Mouse (Mus musculus) mature B cell (primary cell): ENCODE data around the gene 4931428L18Rik.

Experiments
- in situ Hi-C: fragments of 300-500 bp; cut with MboI; formaldehyde crosslinking; loops from 2 replicates; pipeline ENCODE4 v1.14.3; 2019

4931428L18Rik gene

DNA sequence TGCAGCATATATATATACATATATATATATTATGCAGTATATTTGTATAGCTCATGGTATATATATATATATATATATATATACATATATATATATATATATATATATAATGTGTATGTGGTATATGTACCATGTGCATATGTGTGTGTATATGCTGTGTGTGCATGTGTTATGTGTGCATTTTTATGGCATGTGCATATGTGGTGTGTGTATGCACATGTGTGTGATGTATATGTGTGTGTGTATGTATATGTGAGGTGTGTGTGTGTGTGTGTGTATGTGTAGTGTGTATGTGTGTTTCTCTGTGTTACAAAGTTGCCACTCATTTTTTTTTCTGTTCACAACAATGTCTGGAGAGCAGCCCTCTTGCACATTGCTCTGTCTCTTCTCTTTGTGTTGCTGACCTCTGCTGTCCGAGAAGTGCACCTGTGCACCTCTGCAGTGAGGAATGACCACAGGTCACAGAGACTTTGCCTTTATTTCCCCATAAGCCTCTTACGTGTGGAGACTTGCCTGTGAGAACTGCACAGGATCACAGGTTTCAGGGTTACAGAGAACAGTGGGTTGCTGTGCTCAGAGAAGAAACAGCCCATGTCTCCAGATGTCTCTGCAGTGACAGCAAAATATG is 69.6 kb downstream of the 4931428L18Rik start:
- in situ Hi-C loops: no loop called here

DNA sequence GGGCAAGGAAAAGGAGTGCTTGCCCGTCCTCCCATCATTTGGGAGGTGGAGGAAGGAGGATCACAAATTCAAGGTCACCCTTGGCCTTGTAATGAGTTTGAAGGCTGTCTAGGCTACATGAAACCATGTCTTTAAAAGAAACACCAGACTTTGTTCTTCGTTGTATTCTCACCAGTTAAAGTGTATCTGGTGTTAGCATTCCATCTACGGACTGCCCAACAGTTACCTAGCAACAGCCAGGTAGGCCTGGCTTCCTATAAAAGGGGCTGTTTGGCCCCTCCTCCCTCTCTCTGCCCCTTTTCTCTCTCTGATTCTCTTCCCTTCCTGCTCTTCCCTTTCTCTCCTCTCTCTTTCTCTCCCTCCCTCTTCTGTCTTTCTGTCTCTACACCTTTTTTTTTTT is 71.9 kb downstream of the 4931428L18Rik start:
- in situ Hi-C loops: no loop called here

DNA sequence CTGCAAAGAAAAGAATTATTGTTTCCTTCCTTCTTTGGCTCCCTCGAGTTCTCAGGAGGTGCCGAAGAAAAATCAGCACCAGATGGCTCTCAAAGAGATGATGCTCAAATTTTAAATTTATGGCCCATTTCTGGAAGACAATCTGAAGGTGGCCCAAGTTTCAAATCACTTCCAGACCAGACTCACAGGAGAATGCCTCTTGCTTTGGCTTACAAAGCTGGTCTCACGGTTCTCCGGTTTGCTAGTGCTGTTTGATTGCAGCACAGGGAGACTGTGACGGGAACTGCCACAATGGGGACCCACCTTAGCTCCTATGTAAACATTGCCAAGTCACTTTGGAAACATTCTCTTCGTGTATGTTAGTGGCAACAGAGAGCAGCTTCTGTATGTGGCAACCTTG is 72.8 kb downstream of the 4931428L18Rik start:
- in situ Hi-C loops: no loop called here

DNA sequence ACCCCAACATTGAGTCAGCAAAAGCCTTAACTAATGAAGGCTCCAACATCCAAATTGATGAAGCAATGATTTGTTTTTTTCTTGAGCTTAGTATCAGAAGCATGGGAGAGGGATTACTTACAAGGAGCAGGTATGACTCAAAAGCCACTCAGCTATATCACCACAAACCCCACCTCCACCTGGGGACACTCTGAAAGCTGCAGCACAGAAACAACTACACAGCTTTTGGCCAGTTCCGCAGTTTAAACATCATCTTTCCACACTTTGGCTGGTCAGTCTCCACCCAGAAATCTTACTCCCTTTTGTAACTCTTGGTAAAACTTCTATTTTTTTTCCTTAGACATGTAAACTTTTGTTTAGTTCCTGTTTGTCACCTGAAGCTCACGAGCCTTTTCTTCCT is 78.9 kb downstream of the 4931428L18Rik start:
- in situ Hi-C loops: no loop called here

DNA sequence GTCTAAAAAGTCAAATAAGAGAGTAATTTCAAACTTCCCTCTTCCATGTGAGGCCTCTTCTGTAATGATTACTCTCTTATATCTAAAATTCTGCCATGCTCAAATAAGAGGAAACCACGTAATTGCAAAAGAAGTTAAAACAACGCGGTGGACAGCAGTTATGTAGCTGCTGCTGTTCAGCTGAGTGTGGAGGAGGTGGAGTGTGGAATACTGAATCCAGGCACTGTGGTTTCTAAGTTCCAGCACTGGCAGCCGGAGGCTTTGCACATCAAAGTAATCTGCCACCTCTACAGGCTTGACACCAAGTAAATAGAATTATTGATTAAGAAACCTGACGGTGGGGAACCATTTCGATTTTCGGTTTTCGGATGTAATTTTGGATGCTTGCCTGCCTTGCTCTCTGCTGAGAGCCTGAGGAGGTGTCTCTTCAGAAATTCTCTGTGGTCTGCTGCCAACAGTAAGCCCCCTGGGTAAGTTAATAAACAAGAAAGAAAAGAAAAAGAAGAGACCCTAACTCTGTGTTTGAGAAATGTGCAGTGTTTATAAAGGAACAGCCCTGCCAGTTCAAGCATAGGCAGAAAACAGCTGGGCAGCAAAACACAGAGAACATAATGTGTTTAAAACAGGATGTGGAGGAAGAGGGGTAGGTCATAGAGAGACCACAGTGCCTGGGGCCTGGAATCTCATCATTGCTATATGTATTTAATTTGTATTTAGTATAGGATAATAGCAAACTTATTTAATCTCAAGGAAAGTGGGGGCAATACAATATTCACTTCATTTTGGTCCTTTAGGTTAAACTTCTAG is 80.0 kb downstream of the 4931428L18Rik start:
- in situ Hi-C loops: no loop called here

DNA sequence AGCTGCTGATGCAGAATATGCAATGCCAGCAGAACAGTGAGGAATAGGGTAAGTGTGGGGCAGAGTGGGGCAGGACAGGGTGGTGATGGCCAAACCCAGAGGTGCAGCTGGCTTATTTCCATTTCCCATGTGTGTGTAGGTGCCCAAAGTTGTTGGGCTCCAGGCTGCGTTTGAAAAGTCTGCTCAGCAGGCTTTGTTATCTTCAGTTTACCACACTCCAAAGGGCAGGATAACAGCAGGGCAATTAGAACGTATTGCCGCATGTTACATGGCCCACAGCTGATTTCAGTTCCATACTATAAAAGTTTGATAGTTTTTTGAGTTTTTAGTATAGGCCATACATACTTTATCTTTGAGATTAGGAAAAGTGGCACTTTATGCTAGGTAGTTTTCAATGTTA is 84.1 kb downstream of the 4931428L18Rik start:
- in situ Hi-C loops: no loop called here

DNA sequence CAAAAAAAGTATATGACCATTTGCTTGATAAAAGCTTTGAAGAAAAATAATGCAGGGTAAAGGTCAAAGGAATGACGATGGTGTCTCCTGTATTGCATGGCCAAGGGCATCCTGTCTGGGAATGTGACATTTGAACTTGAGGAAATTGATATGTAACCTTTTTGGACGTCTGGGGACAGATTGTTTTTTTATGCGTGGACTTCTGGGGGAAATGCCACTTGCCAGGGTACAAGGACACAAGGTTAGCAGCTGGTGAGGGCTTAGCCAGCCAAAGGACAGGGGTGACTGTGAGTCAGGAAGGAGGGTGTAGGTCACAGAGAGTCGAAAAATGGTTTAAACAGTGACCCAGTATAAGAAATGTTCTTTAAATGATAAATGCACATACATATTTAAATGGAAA is 109.0 kb downstream of the 4931428L18Rik start:
- in situ Hi-C loops: no loop called here

DNA sequence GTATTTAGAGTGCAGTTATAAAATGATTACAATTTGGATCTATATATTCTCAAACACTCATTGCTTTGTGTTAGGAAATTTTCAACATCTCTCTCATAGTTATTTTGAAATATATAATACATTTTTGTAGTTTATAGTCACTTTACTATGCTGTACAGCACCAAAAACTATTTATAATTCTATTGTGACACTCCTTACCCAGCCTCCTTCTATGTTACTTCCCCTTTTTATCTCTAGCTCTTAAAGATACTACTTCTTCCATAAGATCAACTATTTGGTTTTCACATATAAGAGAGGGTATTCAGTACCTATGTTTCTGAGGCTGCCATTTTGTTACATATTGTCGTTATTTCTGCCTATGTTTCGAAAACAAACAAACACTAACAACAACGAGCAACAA is 114.5 kb downstream of the 4931428L18Rik start:
- in situ Hi-C loops: no loop called here

DNA sequence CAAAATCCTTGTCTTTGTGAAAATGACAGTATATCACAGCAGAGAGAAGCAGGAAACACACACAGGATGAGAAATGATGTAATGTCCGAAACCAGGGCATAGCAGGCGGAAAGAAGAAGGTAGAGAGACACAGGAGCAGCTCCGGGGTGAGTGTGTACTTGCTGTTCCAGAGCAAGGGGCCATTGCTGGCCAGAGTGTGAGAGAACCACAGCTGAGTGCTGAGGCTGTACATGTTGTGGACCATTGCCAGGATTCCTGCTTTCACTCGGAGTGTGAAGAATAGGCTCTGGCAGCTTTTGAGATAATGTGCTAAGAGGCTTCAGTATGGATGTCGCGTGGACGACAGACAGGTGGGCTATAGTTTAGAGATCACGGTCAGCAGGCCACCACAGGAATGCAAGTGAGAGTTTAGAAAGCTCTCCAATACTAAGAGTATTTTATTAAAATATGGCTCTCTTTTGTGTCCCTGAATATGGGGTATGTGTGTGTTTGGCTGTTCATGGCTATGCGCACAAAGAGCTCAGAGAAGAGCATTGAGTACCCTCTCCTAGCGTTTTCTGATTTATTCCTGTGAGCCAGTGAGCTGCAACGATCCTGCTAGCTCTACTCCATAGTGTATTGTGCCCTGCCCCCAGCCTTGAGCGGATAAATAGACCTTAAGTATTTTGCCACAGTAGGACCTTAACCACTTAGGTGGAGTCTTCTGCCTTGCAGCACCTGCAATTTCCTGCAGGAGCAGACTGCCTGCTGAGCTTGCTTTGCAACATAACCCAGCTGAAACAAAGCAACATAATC is 119.4 kb downstream of the 4931428L18Rik start:
- in situ Hi-C loops: no loop called here

DNA sequence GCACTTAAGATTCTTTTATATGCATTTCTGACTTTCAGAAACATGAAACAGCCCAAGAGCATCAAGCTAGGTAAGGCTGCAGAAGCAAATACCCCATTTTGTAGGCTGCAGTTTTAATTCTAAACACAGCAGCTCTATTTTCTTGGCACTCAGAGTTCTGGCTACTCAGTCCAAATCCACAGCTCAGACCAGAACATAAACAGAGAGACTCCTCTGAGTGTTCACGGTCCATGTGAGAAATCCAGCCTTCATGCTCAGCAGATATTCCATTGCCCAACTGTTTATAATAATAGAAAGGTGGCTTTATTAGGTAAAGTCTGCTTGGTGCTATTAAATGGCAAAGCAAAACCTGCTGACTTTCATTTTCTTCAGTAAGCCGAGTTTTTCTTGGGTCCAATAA is 120.2 kb downstream of the 4931428L18Rik start:
- in situ Hi-C loops: no loop called here

DNA sequence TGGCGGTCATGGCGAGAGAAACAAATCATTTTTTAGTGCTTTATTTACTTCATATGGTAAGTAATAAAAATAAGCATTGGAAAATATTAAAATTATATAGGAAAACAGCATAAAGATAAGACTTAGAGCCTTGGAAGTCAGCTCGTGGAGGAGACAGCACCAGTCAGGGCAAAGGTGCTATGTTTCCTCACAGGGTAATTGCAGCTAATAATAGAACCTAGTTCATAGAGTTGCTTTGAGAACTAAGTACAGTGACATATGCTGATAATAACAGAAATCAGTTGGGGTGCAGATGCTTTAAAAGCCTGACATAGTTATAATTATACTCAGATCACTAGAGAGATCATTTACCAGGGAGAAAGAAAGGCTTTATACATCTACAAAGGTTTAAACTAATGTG is 125.3 kb downstream of the 4931428L18Rik start:
- in situ Hi-C loops: no loop called here

DNA sequence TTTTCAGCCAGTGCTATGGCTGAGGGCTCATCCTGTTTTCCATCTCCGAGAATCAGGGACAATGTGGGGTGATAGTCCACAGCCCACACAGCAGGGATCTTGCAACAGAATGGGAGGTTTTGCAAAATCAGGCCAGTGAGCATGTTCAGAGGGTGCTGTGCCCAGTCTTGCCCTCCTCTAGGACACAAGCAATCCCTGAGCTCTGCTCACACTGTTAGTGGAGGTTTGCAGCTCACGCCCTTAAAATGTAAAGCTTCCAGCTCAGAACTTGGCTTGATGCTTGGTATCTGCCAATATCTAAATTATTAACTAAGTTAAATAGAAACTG is 126.1 kb downstream of the 4931428L18Rik start:
- in situ Hi-C loops: no loop called here

DNA sequence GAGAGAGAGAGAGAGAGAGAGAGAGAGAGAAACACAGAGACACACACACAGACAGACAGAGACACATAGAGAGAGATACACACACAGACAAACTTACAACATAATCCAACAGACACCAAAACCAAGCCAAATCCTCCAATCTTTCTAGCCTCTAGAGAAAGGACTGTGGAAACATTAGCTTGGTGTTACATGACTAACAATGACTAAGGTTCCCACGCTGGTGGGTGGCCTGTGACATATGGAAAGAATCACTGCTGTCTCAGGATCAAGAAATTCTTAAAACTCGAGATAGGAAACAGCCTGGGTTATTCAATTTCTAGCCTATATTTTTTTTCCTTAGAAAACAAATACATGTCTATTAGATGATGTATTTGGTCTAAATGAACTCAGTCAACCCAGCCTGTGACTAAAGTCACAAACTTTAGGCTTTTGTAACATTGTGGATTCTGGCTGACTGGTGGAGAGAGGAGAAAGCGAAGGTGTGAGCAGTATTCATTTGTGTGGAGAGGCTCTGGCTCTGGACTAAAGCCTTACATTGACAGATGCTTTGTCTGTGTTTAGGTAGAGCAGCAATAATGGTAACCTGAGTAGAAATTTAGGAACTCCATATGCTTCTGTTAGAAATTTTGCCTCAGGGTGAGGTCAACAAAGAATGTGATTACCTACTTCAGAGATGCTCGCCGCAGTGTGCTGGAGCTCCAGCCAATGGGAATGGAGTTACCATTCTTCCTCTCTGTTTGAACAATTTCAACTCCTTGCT is 126.6 kb downstream of the 4931428L18Rik start:
- in situ Hi-C loops: no loop called here

DNA sequence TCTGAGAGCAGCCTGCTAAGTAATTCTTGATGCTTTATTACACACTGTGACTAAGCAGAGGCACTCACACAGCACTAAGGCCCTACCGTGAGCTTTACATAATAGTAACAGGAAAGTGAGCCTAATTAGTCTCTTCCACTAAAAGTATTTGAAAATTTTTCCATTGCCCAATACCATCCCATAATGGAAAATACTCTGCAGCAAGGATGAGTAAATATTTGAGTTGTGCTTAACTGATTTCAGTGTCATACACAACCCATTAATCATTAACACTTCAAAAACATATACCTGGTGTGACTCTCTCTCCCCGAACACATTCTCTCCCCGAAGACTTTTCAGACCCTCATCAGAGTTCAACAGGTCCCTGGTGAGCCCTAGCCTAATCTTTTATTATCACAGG is 127.7 kb downstream of the 4931428L18Rik start:
- in situ Hi-C loops: no loop called here

DNA sequence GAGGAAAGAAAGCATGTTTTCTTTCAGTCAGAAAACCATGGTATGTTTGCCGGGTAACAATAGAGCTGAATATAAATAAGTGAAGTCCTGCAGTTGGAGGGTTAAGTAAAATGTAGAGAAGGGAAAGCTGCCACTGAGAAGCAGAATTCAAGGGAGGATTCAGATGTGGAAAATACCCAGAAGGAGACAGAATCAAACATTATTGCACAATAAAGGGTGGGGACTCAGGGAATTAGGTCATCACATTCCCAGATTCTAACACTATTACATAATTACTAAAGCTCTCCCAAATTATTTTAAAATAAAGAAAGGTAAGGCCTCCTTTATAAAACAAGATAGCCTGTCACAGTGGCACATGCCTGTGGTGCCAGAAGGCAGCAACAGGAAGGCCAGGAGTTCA is 128.5 kb downstream of the 4931428L18Rik start:
- in situ Hi-C loops: no loop called here

DNA sequence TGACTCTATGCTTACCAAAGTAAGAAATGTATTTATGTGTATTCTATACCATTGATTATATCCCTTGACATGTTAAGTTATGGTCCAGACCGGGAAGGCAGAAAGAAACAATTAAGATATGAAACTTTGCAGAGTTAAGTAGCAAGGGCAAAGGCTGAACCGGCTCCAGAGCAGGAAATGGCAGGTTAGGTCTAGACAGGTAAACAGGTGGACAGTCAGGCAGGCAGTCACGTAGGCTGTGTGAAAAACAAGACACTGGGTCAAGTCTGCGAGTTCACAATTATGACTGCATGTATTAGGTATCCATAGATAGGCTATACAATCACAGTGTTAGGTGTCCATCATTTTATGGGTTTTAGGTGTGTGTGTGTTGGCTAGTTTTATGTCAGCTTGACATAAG is 133.8 kb downstream of the 4931428L18Rik start:
- in situ Hi-C loops: no loop called here

DNA sequence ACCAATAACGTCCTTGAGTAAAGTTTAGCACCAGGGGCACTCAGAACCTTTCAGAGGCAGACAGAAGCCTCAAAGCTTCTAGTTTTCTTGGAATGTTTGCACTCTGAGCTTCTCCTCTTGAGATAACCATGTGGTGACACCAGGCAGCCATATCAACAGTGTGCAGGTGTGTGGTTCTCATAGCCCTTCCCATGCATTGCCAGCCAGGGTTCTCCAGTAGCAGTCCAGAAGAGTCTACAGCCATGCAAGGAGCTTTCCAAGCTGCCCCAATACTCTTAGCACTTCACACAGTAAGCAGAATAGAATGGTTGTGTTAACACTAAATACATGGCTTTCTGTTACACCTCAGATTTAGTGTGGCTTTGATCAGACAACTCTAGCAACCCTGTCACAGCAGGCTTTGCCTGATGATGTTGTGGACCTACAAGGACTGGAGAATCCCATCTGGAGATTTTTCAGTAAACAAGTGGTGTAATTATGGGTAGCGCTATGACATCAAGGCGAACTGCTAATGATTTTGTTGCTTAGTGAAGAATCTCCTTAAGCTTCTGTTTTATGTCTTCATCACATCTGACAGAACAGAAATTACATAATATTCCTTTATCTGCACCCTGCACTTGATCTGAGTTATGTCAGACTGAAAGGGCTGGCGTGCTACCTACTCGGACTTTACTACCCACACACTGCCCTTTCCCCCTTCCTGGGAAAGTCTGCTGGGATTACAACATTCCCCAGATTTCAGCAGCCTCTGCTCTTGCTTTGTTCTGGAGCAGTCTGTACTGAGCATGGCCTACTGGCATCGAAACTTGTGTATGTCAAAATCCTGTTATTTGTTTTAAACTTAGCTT is 149.7 kb downstream of the 4931428L18Rik start:
- in situ Hi-C loops: no loop called here

DNA sequence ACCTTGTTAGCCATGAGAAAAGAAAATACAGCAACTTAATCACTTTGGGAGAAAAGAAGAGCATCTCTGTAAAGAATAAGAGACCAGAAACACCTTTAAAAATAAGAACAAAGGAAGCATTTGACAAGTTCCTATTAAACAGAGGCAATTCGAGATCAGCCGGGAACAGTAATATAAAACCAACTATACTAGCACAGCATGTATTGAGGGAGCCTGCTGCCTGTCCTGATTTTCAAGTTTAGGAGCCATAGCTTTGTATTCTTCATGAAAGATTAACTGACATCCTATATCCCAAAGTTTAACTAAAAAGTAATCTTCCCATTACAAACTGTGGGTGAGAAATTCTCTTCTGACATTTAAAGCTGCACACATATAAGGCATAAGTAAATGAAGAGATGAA is 151.3 kb downstream of the 4931428L18Rik start:
- in situ Hi-C loops: no loop called here

DNA sequence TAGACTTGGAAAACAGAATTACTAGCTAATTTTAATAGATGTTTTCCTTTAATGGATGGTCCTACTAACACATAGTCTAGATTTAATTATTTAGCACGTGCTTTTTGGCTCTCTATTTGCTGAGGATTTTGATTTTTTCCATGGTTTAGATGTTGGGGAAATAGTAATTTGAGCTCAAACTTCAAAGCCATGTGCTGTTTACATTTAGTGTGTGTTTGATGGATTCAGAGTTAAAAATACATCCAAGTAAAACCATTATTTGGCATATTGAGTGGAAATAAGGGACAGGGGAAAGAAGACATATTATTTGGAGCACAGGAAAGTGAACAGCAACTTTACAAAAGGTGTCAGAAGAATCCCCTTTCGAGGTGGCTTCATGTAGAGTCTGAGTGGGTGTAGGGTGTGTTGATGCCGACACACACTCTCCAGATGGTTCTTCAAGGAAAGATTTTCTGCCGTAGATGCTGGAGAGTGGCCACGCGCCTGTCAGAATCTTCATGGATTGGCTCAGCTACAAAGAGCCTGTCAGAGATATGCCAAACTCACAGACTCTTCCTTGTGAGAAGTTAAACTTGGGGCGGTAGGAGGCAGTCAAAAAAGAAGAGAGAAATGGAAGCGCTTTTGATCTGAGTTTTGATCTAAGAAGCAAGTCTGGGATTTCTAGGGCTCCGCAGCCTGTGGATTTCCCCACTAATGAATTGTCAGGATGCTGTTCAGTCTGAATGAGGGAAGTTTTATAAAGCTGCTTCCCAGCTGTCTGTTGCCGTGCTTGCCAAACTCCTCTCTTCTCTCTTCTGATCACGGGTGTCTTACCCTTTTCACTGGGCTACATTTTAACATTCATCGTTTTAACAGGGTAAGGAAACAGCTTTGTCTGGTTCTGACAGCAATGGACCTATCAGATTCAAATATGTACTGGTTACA is 157.4 kb downstream of the 4931428L18Rik start:
- in situ Hi-C loops: no loop called here

DNA sequence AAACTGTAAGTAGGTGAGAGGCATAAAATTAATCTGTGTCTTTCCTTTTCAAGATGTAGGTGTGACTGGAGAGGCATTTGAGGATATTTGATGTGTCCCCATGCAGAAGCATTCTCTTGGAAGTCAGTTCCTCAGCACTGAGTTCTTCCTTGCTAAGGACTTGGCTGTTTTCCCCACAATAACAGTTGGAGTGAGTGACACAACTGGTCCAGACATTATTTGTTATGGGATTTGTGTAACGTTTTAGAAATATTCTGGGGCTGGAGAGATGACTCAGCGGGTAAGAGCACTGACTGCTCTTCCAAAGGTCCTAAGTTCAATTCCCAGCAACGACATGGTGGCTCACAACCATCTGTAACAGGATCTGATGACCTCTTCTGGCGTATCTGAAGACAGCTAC is 162.7 kb downstream of the 4931428L18Rik start:
- in situ Hi-C loops: no loop called here
